Comparison of ENCODE assay signal across 9 mouse cellular contexts in genomic region chr12:104473492-104473891, GRCm38 (mm10). TPM values are rescaled to one million over a fixed set of nuclear protein-coding genes. Genes with fewer than 3 reads are reported as not detected.
DNase-seq lines count a peak whose midpoint lies in the region; ATAC-seq lines count a peak whose summit lies in the region.
"Had no signal": no experiment of that assay in that cellular context is flagged by ENCODE, and none has a peak within 500 bp of the region (broad histone marks: within the 10 kb centered on the region; RNA-seq: fewer than 3 reads in every experiment).

No protein-coding gene starts in this region.

- peak overlapping the region; percentile 90 for H3K4me2 ChIP-seq in kidney, embryonic 14.5 days (replicated peaks; ENCODE audit: low read depth, low read length)
- H3K4me2 ChIP-seq in forebrain, embryonic 11.5 days (ENCODE audit: low read depth, low read length, severe bottlenecking): peak overlapping the region; percentile 89
- H3K4me2 ChIP-seq in neural tube, embryonic 12.5 days (replicated peaks): peak overlapping the region; percentile 82

- H3K9me3 ChIP-seq in kidney, embryonic 14.5 days (ENCODE audit: control insufficient read depth, low read length): no peaks in the 10 kb centered on the region
- H3K9me3 ChIP-seq in forebrain, embryonic 11.5 days (ENCODE audit: control insufficient read depth, low read length): no peaks in the 10 kb centered on the region
- H3K9me3 ChIP-seq in limb, embryonic 10.5 days (replicated peaks): no peaks in the 10 kb centered on the region
- no peaks in the 10 kb centered on the region for H3K9me3 ChIP-seq in neural tube, embryonic 12.5 days

- no peak overlapping the region for H3K27ac ChIP-seq in kidney, embryonic 14.5 days (ENCODE audit: low read depth, low read length)
- H3K27ac ChIP-seq in forebrain, embryonic 11.5 days (ENCODE audit: low read depth, low read length): no peak overlapping the region
- peak overlapping the region; percentile 94 for H3K27ac ChIP-seq in limb, embryonic 10.5 days
- no peak overlapping the region for H3K27ac ChIP-seq in neural tube, embryonic 12.5 days

- H3K4me1 ChIP-seq in kidney, embryonic 14.5 days (ENCODE audit: control insufficient read depth, insufficient read depth, low read length): peaks cover 18% of the 10 kb centered on the region
- peaks cover 26% of the 10 kb centered on the region for H3K4me1 ChIP-seq in forebrain, embryonic 11.5 days (replicated peaks; ENCODE audit: control insufficient read depth, insufficient read depth, low read length)
- peaks cover 81% of the 10 kb centered on the region for H3K4me1 ChIP-seq in limb, embryonic 10.5 days
- peaks cover 34% of the 10 kb centered on the region for H3K4me1 ChIP-seq in neural tube, embryonic 12.5 days

- no peak overlapping the region for H3K9ac ChIP-seq in kidney, embryonic 14.5 days (ENCODE audit: low read depth, low read length)
- H3K9ac ChIP-seq in forebrain, embryonic 11.5 days (ENCODE audit: low read length): no peak overlapping the region
- no peak overlapping the region for H3K9ac ChIP-seq in neural tube, embryonic 12.5 days

- no peaks in the 10 kb centered on the region for H3K36me3 ChIP-seq in kidney, embryonic 14.5 days (ENCODE audit: control insufficient read depth, insufficient read depth, low read length)
- no peaks in the 10 kb centered on the region for H3K36me3 ChIP-seq in forebrain, embryonic 11.5 days (ENCODE audit: control insufficient read depth, insufficient read depth, low read length)
- peaks cover 11% of the 10 kb centered on the region; the same call in 1 of the 2 replicates for H3K36me3 ChIP-seq in limb, embryonic 10.5 days
- no peaks in the 10 kb centered on the region for H3K36me3 ChIP-seq in neural tube, embryonic 12.5 days

- WGBS in kidney, embryonic 14.5 days: 2% methylated on average over 17 of the region's 18 CpGs
- under 1% methylated on average over 18 of the region's 18 CpGs for WGBS in forebrain, embryonic 11.5 days
- WGBS in limb, embryonic 10.5 days: under 1% methylated on average over 17 of the region's 18 CpGs
- under 1% methylated on average over 16 of the region's 18 CpGs for WGBS in neural tube, embryonic 12.5 days

- H3K27me3 ChIP-seq in kidney, embryonic 14.5 days (ENCODE audit: control insufficient read depth, insufficient read depth, low read length): peaks cover 92% of the 10 kb centered on the region
- H3K27me3 ChIP-seq in forebrain, embryonic 11.5 days (ENCODE audit: control insufficient read depth, insufficient read depth, low read length): peaks cover 90% of the 10 kb centered on the region
- peaks cover 92% of the 10 kb centered on the region for H3K27me3 ChIP-seq in limb, embryonic 10.5 days (ENCODE audit: low read depth, poor library complexity, severe bottlenecking)
- H3K27me3 ChIP-seq in neural tube, embryonic 12.5 days (replicated peaks): peaks cover 87% of the 10 kb centered on the region

- DNase-seq in kidney, adult 18-20 months: no peak
- peak; percentile 68 for DNase-seq in forebrain, embryonic 11.5 days (ENCODE audit: low spot score)
- DNase-seq in limb, embryonic 10.5 days (ENCODE audit: low spot score): peak; percentile 63
- no peak for DNase-seq in thymus, postnatal 10 days (ENCODE audit: low spot score in 2 of 2)
- DNase-seq in spleen, postnatal 4 days (ENCODE audit: low spot score in 2 of 2): no peak

- no peak for ATAC-seq in kidney, embryonic 14.5 days (ENCODE audit: low FRiP score, low TSS enrichment)
- ATAC-seq in forebrain, embryonic 11.5 days (replicated peaks; ENCODE audit: low FRiP score): no peak; the same call in 1 of the 2 replicates
- ATAC-seq in neural tube, embryonic 12.5 days (ENCODE audit: low FRiP score, low read depth): no peak
- ATAC-seq in inflammation-experienced regulatory T-cells, adult 6 months: no peak

- peak overlapping the region; percentile 51 for H3K4me3 ChIP-seq in kidney, embryonic 14.5 days (ENCODE audit: low read length)
- H3K4me3 ChIP-seq in forebrain, embryonic 11.5 days (ENCODE audit: low read depth, low read length): peak overlapping the region; percentile 44
- H3K4me3 ChIP-seq in limb, embryonic 10.5 days: peak overlapping the region; percentile 80
- peak overlapping the region; percentile 41; the same call in 1 of the 2 replicates for H3K4me3 ChIP-seq in neural tube, embryonic 12.5 days

RNA-seq across cellular contexts. Expression of gene Gsc, which starts 0.4 kb away (rescaled TPM):
- polyA plus RNA-seq in kidney, embryonic 14.5 days (2014; fragmentation: Nextera tagmentation; extraction: Ambion mirVana): not detected in 2 replicates
- 0.71 and 1.2 TPM in 2 replicates for polyA plus RNA-seq in forebrain, embryonic 11.5 days (2014; fragmentation: Nextera tagmentation; extraction: Ambion mirVana)
- 20.1 and 34.2 TPM in 2 replicates for polyA plus RNA-seq in limb, embryonic 10.5 days (2016; fragmentation: Nextera tagmentation; extraction: Ambion mirVana)
- polyA plus RNA-seq in neural tube, embryonic 12.5 days (2016; fragmentation: Nextera tagmentation; extraction: Ambion mirVana): 0.20 and 0.32 TPM in 2 replicates
- not detected for polyA plus RNA-seq in inflammation-experienced regulatory T-cells, adult 6 months (2017; shearing (Covaris generic))
- polyA plus RNA-seq: small intestine, adult 2 months had no signal

Comparison
In these comparisons a context has a peak if more than half of its experiments do, and no peak if none do; other contexts are left out.
1. DNase-seq: peak in forebrain, embryonic 11.5 days (single experiment) and limb, embryonic 10.5 days (single experiment); none in kidney, adult 18-20 months (single experiment), thymus, postnatal 10 days (0 of 2) and spleen, postnatal 4 days (0 of 2).
2. Peak in every context shown above with its lines, with median percentiles within 50 percentile points of each other: H3K4me2 ChIP-seq and H3K4me3 ChIP-seq.